Mouse (Mus musculus): Measurements from ENCODE around the gene Tmub1. TPM values are rescaled to one million over a fixed set of nuclear protein-coding genes. Genes with fewer than 3 reads are reported as not detected.

The Tmub1 gene
- polyA plus RNA-seq, 1 experiment from 2014 or later: 54.4 TPM

DNA sequence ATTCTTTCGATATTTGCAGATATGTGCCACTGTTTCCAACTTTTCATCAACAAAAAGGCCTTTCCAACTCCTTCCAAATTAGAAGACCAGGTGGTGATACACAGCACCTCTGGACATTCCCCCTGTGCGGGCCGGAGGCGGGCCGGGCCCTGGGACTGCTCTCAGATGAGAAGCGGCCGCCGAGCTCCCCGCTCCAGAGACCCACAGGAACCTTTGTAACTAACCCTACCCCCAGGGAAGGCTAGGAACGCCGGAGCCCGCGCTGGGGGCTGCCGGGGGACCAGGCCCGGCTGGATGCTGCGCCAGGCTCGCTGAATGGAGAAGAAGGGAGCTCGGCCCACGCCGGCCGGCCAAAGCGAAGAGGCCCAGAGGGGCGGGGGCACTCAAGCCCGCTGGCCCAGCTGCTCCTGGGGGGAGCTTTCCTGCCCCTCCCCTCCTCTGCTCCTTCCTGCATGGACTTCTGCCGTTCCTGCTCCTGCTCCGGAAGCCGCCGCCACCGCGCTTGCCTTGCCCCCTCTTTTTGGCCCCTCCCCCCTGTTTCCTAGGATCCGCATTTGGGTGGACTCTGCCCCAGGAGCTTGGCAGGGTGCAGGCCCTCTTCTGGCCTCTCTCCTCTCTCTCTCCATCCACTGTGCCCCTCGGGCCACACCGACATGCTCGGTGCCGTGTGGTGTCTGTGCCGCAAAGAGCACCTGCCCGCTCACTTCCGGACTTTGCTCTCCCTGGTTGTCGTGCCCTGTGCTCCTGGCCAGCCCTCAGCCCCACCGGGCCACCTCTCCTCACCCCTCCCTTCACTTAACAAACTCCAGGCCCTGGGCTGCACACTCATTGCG lies 34.8 kb upstream of the Tmub1 start:
- H3K36me3 ChIP-seq (replicated peaks; ENCODE audit: control insufficient read depth, insufficient read depth): peaks cover 72% of the 10 kb centered on the region
- peak overlapping the region; percentile 28; the same call in 1 of the 2 replicates for H3K9ac ChIP-seq
- 39% methylated on average over 29 of the region's 41 CpGs for WGBS
- no peak overlapping the region for H3K4me3 ChIP-seq (replicated peaks; ENCODE audit: low read length)
- no peaks in the 10 kb centered on the region for H3K9me3 ChIP-seq (ENCODE audit: control insufficient read depth, low read length)
- no peak overlapping the region for H3K27ac ChIP-seq
- ATAC-seq (ENCODE audit: low FRiP score) (no peak), DNase-seq (ENCODE audit: low spot score) (no peak)
- H3K4me1 ChIP-seq (replicated peaks; ENCODE audit: control insufficient read depth, insufficient read depth, low read length): peaks cover 28% of the 10 kb centered on the region
- no peak overlapping the region for H3K4me2 ChIP-seq (replicated peaks)
- H3K27me3 ChIP-seq (ENCODE audit: control insufficient read depth, insufficient read depth, low read length): no peaks in the 10 kb centered on the region

- Histone ChIP-seq H3K36me3 (replicated peaks; ENCODE audit: control insufficient read depth, insufficient read depth) (peaks cover 76% of the 10 kb centered on the region), H3K27me3 (ENCODE audit: control insufficient read depth, insufficient read depth, low read length) (no peaks in the 10 kb centered on the region), H3K9ac (no peak overlapping the region), H3K4me2 (replicated peaks) (no peak overlapping the region), H3K27ac (no peak overlapping the region), H3K4me3 (replicated peaks; ENCODE audit: low read length) (no peak overlapping the region), H3K9me3 (ENCODE audit: control insufficient read depth, low read length) (no peaks in the 10 kb centered on the region), H3K4me1 (replicated peaks; ENCODE audit: control insufficient read depth, insufficient read depth, low read length) (peaks cover 28% of the 10 kb centered on the region)
- ATAC-seq (ENCODE audit: low FRiP score): peak; percentile 47; the same call in 1 of the 2 replicates
- peak; percentile 82 for DNase-seq (ENCODE audit: low spot score)
- WGBS: 0% methylated on average over 2 of the region's 4 CpGs
Observed at GRCm38 (mm10) chr5:24481647-24482046, 34.0 kb upstream of the Tmub1 start.

- WGBS: 78% methylated on average over 9 of the region's 9 CpGs
- H3K27me3 ChIP-seq (ENCODE audit: control insufficient read depth, insufficient read depth, low read length): no peaks in the 10 kb centered on the region
- H3K4me2 ChIP-seq (replicated peaks): no peak overlapping the region
- H3K9ac ChIP-seq: no peak overlapping the region
- peaks cover 33% of the 10 kb centered on the region for H3K4me1 ChIP-seq (replicated peaks; ENCODE audit: control insufficient read depth, insufficient read depth, low read length)
- peaks cover 60% of the 10 kb centered on the region for H3K36me3 ChIP-seq (replicated peaks; ENCODE audit: control insufficient read depth, insufficient read depth)
- H3K27ac ChIP-seq: no peak overlapping the region
- no peak for ATAC-seq (ENCODE audit: low FRiP score)
- no peaks in the 10 kb centered on the region for H3K9me3 ChIP-seq (ENCODE audit: control insufficient read depth, low read length)
- H3K4me3 ChIP-seq (replicated peaks; ENCODE audit: low read length): no peak overlapping the region
- DNase-seq (ENCODE audit: low spot score): no peak
Observed at GRCm38 (mm10) chr5:24477909-24478308, 30.3 kb upstream of the Tmub1 start.

DNA sequence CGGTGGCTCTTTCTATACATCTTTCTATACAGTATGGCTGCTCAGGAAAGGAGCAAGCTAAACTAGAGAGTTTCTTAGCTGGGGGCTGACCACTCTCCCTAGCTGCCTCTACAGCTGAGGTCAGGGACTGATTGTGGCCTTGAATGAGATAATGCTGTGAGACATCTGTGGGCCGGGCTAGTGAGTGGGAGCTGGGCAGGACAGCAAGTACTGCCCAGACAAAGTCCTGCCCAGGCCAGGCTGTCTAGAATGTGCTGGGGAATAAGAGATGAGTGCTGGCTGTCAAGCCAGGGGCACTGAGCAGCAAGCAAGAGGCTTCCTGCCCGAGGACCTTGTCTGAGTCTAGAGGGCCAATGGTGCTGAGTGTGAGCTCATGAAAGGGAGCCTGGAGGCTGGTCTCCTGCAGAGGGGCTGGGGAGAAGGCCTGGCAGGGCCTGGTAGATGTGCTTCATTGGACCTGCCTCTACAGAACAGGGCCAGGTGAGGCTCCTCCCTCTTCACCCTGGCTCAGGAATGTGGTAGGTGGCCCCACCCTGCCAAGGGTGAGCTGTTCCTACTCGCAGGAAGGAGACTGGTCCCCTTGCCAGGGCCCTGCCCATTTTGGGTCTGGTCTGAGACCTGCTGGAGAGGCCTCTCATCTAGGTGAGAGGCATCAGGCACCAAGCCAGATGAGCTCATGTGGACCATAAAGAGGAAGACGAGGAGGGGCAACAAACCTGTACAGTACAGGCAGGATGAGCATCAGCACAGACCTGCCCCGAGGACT lies 28.0 kb upstream of the Tmub1 start:
- Histone ChIP-seq H3K4me2 (replicated peaks) (peak overlapping the region; percentile 65; the same call in 1 of the 2 replicates), H3K36me3 (replicated peaks; ENCODE audit: control insufficient read depth, insufficient read depth) (peaks cover 43% of the 10 kb centered on the region), H3K27ac (no peak overlapping the region), H3K4me3 (replicated peaks; ENCODE audit: low read length) (no peak overlapping the region), H3K27me3 (ENCODE audit: control insufficient read depth, insufficient read depth, low read length) (no peaks in the 10 kb centered on the region), H3K4me1 (replicated peaks; ENCODE audit: control insufficient read depth, insufficient read depth, low read length) (peaks cover 26% of the 10 kb centered on the region), H3K9ac (0 out of 2 replicates have a peak overlapping the region, but pooled peaks have one; percentile 55), H3K9me3 (ENCODE audit: control insufficient read depth, low read length) (no peaks in the 10 kb centered on the region)
- DNase-seq (ENCODE audit: low spot score): no peak
- ATAC-seq (ENCODE audit: low FRiP score): peak; percentile 12; the same call in 1 of the 2 replicates
- 84% methylated on average over 6 of the region's 6 CpGs for WGBS

- Histone ChIP-seq H3K4me2 (replicated peaks) (peak overlapping the region; percentile 65), H3K9me3 (ENCODE audit: control insufficient read depth, low read length) (no peaks in the 10 kb centered on the region), H3K4me1 (replicated peaks; ENCODE audit: control insufficient read depth, insufficient read depth, low read length) (peaks cover 26% of the 10 kb centered on the region), H3K9ac (peak overlapping the region; percentile 55), H3K27me3 (ENCODE audit: control insufficient read depth, insufficient read depth, low read length) (no peaks in the 10 kb centered on the region), H3K4me3 (replicated peaks; ENCODE audit: low read length) (peak overlapping the region; percentile 29), H3K36me3 (replicated peaks; ENCODE audit: control insufficient read depth, insufficient read depth) (peaks cover 34% of the 10 kb centered on the region), H3K27ac (no peak overlapping the region)
- WGBS: 3% methylated on average over 67 of the region's 67 CpGs
- DNase-seq (ENCODE audit: low spot score) (no peak), ATAC-seq (ENCODE audit: low FRiP score) (no peak)
Observed at GRCm38 (mm10) chr5:24474723-24475261, 27.1 kb upstream of the Tmub1 start.

DNA sequence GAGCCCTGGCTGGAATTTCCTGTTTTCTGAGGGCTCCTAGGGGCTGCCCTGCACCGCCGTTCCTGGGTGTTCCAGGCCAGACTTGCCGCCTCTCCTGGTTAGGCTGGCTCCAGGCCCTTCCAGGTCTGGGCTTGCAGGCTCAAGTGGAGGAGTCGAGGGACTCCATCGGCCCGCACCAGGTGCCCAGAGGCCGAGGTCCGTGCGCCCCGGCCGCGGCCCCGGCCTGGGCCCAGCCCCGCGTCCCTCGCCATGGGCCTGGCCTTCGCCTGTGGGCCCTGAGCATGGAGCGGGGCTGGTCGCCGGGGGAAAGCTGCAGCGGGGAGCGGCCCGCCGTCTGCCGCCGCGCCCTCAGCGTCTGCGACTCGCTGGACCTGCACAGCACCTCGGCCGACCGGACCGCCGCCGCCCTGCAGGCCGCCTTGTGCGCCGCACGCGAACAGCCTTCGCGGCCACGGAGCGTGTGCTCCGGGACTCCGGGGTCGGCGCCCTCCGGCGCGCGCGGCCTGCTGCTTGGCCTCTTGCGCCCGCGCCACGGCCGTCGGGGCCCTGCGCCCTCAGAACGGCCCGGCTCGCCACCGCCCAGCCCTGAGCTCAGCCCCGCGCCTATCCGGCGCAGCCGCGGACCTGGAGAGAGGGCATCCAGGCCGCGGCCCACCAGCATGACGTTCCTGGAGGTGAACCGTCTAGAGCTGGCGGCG lies 26.5 kb upstream of the Tmub1 start:
- peaks cover 28% of the 10 kb centered on the region for H3K36me3 ChIP-seq (replicated peaks; ENCODE audit: control insufficient read depth, insufficient read depth)
- no peaks in the 10 kb centered on the region for H3K27me3 ChIP-seq (ENCODE audit: control insufficient read depth, insufficient read depth, low read length)
- ATAC-seq (ENCODE audit: low FRiP score): no peak
- no peak overlapping the region for H3K27ac ChIP-seq
- H3K4me2 ChIP-seq (replicated peaks): peak overlapping the region; percentile 65
- H3K9ac ChIP-seq: peak overlapping the region; percentile 55
- no peak for DNase-seq (ENCODE audit: low spot score)
- H3K4me1 ChIP-seq (replicated peaks; ENCODE audit: control insufficient read depth, insufficient read depth, low read length): peaks cover 26% of the 10 kb centered on the region
- 4% methylated on average over 65 of the region's 77 CpGs for WGBS
- peak overlapping the region; percentile 29 for H3K4me3 ChIP-seq (replicated peaks; ENCODE audit: low read length)
- H3K9me3 ChIP-seq (ENCODE audit: control insufficient read depth, low read length): no peaks in the 10 kb centered on the region

DNA sequence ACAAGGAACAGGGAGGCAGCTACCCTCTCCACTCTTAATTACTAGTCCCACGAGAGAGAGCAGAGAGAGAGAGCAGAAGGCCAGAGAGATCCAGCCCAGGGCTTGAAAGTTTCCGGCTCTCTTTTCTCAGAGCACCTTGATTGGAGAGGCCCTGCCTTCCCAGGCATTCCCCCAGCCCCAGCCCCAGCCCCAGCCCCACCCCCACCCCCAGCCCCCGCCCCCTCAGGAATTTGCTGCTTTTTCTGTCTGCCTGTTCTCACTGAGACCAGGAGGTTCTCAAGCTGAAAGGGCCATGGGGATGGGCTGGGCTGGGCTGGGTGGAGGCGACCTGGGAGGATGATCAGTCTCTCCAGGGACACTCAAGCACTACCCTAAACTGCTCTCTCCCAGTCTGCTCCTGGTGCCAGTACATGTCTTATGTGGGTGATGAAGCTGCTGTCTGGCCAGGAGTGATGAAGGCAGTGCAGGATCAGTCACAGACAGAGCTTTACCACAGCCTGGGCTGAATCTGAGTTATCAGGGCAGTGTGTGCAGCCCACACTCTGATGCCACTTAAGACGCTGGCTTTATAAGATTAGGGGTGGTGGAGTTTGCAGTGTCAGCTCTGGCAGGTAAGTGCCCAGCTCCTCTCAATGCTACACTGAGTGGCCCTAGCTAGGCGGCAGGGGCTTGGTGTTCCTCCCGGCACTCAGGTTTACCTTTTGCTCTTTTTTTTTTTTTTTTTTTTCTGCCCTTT lies 25.4 kb upstream of the Tmub1 start:
- 34% methylated on average over 7 of the region's 7 CpGs for WGBS
- no peaks in the 10 kb centered on the region for H3K9me3 ChIP-seq (ENCODE audit: control insufficient read depth, low read length)
- no peaks in the 10 kb centered on the region for H3K27me3 ChIP-seq (ENCODE audit: control insufficient read depth, insufficient read depth, low read length)
- DNase-seq (ENCODE audit: low spot score) (no peak), ATAC-seq (ENCODE audit: low FRiP score) (no peak)
- no peak overlapping the region for H3K9ac ChIP-seq
- H3K4me2 ChIP-seq (replicated peaks): no peak overlapping the region
- H3K27ac ChIP-seq: no peak overlapping the region
- H3K4me3 ChIP-seq (replicated peaks; ENCODE audit: low read length): no peak overlapping the region
- H3K4me1 ChIP-seq (replicated peaks; ENCODE audit: control insufficient read depth, insufficient read depth, low read length): peaks cover 26% of the 10 kb centered on the region
- H3K36me3 ChIP-seq (replicated peaks; ENCODE audit: control insufficient read depth, insufficient read depth): peaks cover 17% of the 10 kb centered on the region

DNA sequence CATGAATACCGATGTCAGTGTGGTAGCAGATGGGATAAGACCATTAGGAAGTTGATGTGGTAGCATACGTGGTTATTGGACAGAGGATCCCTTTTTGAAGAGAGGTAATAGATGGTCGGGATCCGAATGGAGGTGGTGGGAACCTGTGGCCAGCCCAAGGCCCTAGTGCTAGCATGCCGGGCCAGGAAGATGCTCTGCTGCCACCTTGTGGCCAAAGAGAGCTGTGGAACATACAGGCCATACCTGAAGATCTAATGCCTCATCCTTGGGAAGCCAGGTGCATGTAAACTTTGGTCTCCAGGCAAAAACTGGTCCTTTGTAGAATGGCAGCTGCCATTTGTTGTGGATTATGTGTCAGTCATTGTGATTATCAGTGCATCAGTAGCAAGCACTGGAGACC lies 22.9 kb upstream of the Tmub1 start:
- Histone ChIP-seq H3K36me3 (replicated peaks; ENCODE audit: control insufficient read depth, insufficient read depth) (no peaks in the 10 kb centered on the region), H3K9me3 (ENCODE audit: control insufficient read depth, low read length) (no peaks in the 10 kb centered on the region), H3K4me3 (replicated peaks; ENCODE audit: low read length) (no peak overlapping the region), H3K27ac (no peak overlapping the region), H3K4me1 (replicated peaks; ENCODE audit: control insufficient read depth, insufficient read depth, low read length) (peaks cover 39% of the 10 kb centered on the region), H3K9ac (no peak overlapping the region), H3K27me3 (ENCODE audit: control insufficient read depth, insufficient read depth, low read length) (no peaks in the 10 kb centered on the region), H3K4me2 (replicated peaks) (no peak overlapping the region)
- 11% methylated on average over 5 of the region's 5 CpGs for WGBS
- ATAC-seq (ENCODE audit: low FRiP score) (peak; percentile 63; the same call in 1 of the 2 replicates), DNase-seq (ENCODE audit: low spot score) (peak; percentile 85)

All from hindbrain, embryonic 14.5 days (tissue).